Mouse (Mus musculus): ENCODE results near the gene Wdr89. TPM values are rescaled to one million over a fixed set of nuclear protein-coding genes. Genes with fewer than 3 reads are reported as not detected.

The Wdr89 gene
- polyA plus RNA-seq, 1 experiment from 2014 or later, result 10.5 TPM

GRCm38 (mm10) chr12:75615556-75615955 is 53.8 kb downstream of the Wdr89 start:
- 55% methylated on average over 3 of the region's 3 CpGs for WGBS
- Histone ChIP-seq H3K4me3 (ENCODE audit: low read depth, low read length) (no peak overlapping the region), H3K4me2 (no peak overlapping the region), H3K27me3 (ENCODE audit: control insufficient read depth, insufficient read depth, low read length) (no peaks in the 10 kb centered on the region), H3K36me3 (ENCODE audit: control insufficient read depth, insufficient read depth, low read length) (no peaks in the 10 kb centered on the region), H3K9me3 (ENCODE audit: control insufficient read depth, low read length) (no peaks in the 10 kb centered on the region), H3K9ac (ENCODE audit: low read length) (no peak overlapping the region), H3K27ac (ENCODE audit: low read depth, low read length) (no peak overlapping the region), H3K4me1 (ENCODE audit: control insufficient read depth, insufficient read depth, low read length) (no peaks in the 10 kb centered on the region)
- no peak for ATAC-seq (ENCODE audit: low FRiP score)
- no peak for DNase-seq (ENCODE audit: low spot score, missing footprints)

GRCm38 (mm10) chr12:75612711-75613110 is 56.6 kb downstream of the Wdr89 start:
- Histone ChIP-seq H3K9ac (ENCODE audit: low read length) (no peak overlapping the region), H3K4me1 (ENCODE audit: control insufficient read depth, insufficient read depth, low read length) (no peaks in the 10 kb centered on the region), H3K27me3 (ENCODE audit: control insufficient read depth, insufficient read depth, low read length) (no peaks in the 10 kb centered on the region), H3K9me3 (ENCODE audit: control insufficient read depth, low read length) (no peaks in the 10 kb centered on the region), H3K4me2 (no peak overlapping the region), H3K36me3 (ENCODE audit: control insufficient read depth, insufficient read depth, low read length) (no peaks in the 10 kb centered on the region), H3K27ac (ENCODE audit: low read depth, low read length) (no peak overlapping the region), H3K4me3 (ENCODE audit: low read depth, low read length) (no peak overlapping the region)
- no peak for DNase-seq (ENCODE audit: low spot score, missing footprints)
- 87% methylated on average over 7 of the region's 7 CpGs for WGBS
- ATAC-seq (ENCODE audit: low FRiP score), result no peak

- Histone ChIP-seq H3K9ac (ENCODE audit: low read length) (0 out of 2 replicates have a peak overlapping the region, but pooled peaks have one; percentile 25), H3K27ac (ENCODE audit: low read depth, low read length) (no peak overlapping the region), H3K27me3 (ENCODE audit: control insufficient read depth, insufficient read depth, low read length) (no peaks in the 10 kb centered on the region), H3K36me3 (ENCODE audit: control insufficient read depth, insufficient read depth, low read length) (no peaks in the 10 kb centered on the region), H3K4me3 (ENCODE audit: low read depth, low read length) (no peak overlapping the region), H3K4me1 (ENCODE audit: control insufficient read depth, insufficient read depth, low read length) (peaks cover 3% of the 10 kb centered on the region), H3K9me3 (ENCODE audit: control insufficient read depth, low read length) (no peaks in the 10 kb centered on the region), H3K4me2 (no peak overlapping the region)
- ATAC-seq (ENCODE audit: low FRiP score) (no peak), DNase-seq (ENCODE audit: low spot score, missing footprints) (no peak)
- 14% methylated on average over 4 of the region's 4 CpGs for WGBS
Observed at GRCm38 (mm10) chr12:75599490-75599889, 69.8 kb downstream of the Wdr89 start.

- no peaks in the 10 kb centered on the region for H3K27me3 ChIP-seq (ENCODE audit: control insufficient read depth, insufficient read depth, low read length)
- peaks cover 6% of the 10 kb centered on the region for H3K4me1 ChIP-seq (ENCODE audit: control insufficient read depth, insufficient read depth, low read length)
- no peak overlapping the region for H3K4me2 ChIP-seq
- peak; percentile 51 for DNase-seq (ENCODE audit: low spot score, missing footprints)
- H3K36me3 ChIP-seq (ENCODE audit: control insufficient read depth, insufficient read depth, low read length), result no peaks in the 10 kb centered on the region
- no peak overlapping the region for H3K27ac ChIP-seq (ENCODE audit: low read depth, low read length)
- 0 out of 2 replicates have a peak overlapping the region, but pooled peaks have one; percentile 25 for H3K9ac ChIP-seq (ENCODE audit: low read length)
- WGBS, result 75% methylated on average over 4 of the region's 4 CpGs
- no peaks in the 10 kb centered on the region for H3K9me3 ChIP-seq (ENCODE audit: control insufficient read depth, low read length)
- no peak for ATAC-seq (ENCODE audit: low FRiP score)
- no peak overlapping the region for H3K4me3 ChIP-seq (ENCODE audit: low read depth, low read length)
Observed at GRCm38 (mm10) chr12:75598988-75599387, 70.3 kb downstream of the Wdr89 start.

GRCm38 (mm10) chr12:75597707-75598106 is 71.6 kb downstream of the Wdr89 start:
- no peaks in the 10 kb centered on the region for H3K9me3 ChIP-seq (ENCODE audit: control insufficient read depth, low read length)
- H3K4me3 ChIP-seq (ENCODE audit: low read depth, low read length), result no peak overlapping the region
- ATAC-seq (ENCODE audit: low FRiP score) (no peak), DNase-seq (ENCODE audit: low spot score, missing footprints) (peak; percentile 57)
- no peak overlapping the region for H3K27ac ChIP-seq (ENCODE audit: low read depth, low read length)
- H3K27me3 ChIP-seq (ENCODE audit: control insufficient read depth, insufficient read depth, low read length), result no peaks in the 10 kb centered on the region
- 88% methylated on average over 4 of the region's 4 CpGs for whole genome bisulfite sequencing
- no peak overlapping the region for H3K4me2 ChIP-seq
- 0 out of 2 replicates have a peak, but pooled peaks cover 3% of the 10 kb centered on the region for H3K36me3 ChIP-seq (ENCODE audit: control insufficient read depth, insufficient read depth, low read length)
- no peak overlapping the region for H3K9ac ChIP-seq (ENCODE audit: low read length)
- peaks cover 11% of the 10 kb centered on the region for H3K4me1 ChIP-seq (ENCODE audit: control insufficient read depth, insufficient read depth, low read length)

- ATAC-seq (ENCODE audit: low FRiP score), result peak; percentile 99
- Histone ChIP-seq H3K36me3 (ENCODE audit: control insufficient read depth, insufficient read depth, low read length) (0 out of 2 replicates have a peak, but pooled peaks cover 5% of the 10 kb centered on the region), H3K4me3 (ENCODE audit: low read depth, low read length) (peak within 1 kb of the TSS; percentile 100), H3K9ac (ENCODE audit: low read length) (peak within 1 kb of the TSS; percentile 99), H3K9me3 (ENCODE audit: control insufficient read depth, low read length) (no peaks in the 10 kb centered on the region), H3K4me2 (peak within 1 kb of the TSS; percentile 90), H3K27ac (ENCODE audit: low read depth, low read length) (peak within 1 kb of the TSS; percentile 95), H3K4me1 (ENCODE audit: control insufficient read depth, insufficient read depth, low read length) (peaks cover 11% of the 10 kb centered on the region), H3K27me3 (ENCODE audit: control insufficient read depth, insufficient read depth, low read length) (no peaks in the 10 kb centered on the region)
- DNase-seq (ENCODE audit: low spot score, missing footprints), result peak; percentile 99
- under 1% methylated on average over 64 of the region's 72 CpGs for WGBS
Observed at GRCm38 (mm10) chr12:75596154-75597002, 73.0 kb downstream of the Wdr89 start, which contains the start of gene Ppp2r5e. Gene Ppp2r5e (minus strand): TSS chr12:75596245.

- Histone ChIP-seq H3K9ac (ENCODE audit: low read length) (peak overlapping the region; percentile 99), H3K36me3 (ENCODE audit: control insufficient read depth, insufficient read depth, low read length) (0 out of 2 replicates have a peak, but pooled peaks cover 5% of the 10 kb centered on the region), H3K4me1 (ENCODE audit: control insufficient read depth, insufficient read depth, low read length) (peaks cover 11% of the 10 kb centered on the region), H3K4me3 (ENCODE audit: low read depth, low read length) (peak overlapping the region; percentile 100), H3K27me3 (ENCODE audit: control insufficient read depth, insufficient read depth, low read length) (no peaks in the 10 kb centered on the region), H3K4me2 (peak overlapping the region; percentile 90), H3K27ac (ENCODE audit: low read depth, low read length) (peak overlapping the region; percentile 95), H3K9me3 (ENCODE audit: control insufficient read depth, low read length) (no peaks in the 10 kb centered on the region)
- DNase-seq (ENCODE audit: low spot score, missing footprints) (peak; percentile 95), ATAC-seq (ENCODE audit: low FRiP score) (peak; percentile 33)
- WGBS, result under 1% methylated on average over 76 of the region's 97 CpGs
Observed at GRCm38 (mm10) chr12:75595291-75596153, 73.8 kb downstream of the Wdr89 start.

- Histone ChIP-seq H3K4me2 (peak overlapping the region; percentile 90), H3K4me1 (ENCODE audit: control insufficient read depth, insufficient read depth, low read length) (peaks cover 11% of the 10 kb centered on the region), H3K27me3 (ENCODE audit: control insufficient read depth, insufficient read depth, low read length) (no peaks in the 10 kb centered on the region), H3K4me3 (ENCODE audit: low read depth, low read length) (peak overlapping the region; percentile 100), H3K9me3 (ENCODE audit: control insufficient read depth, low read length) (no peaks in the 10 kb centered on the region), H3K27ac (ENCODE audit: low read depth, low read length) (no peak overlapping the region), H3K9ac (ENCODE audit: low read length) (no peak overlapping the region), H3K36me3 (ENCODE audit: control insufficient read depth, insufficient read depth, low read length) (peaks cover 5% of the 10 kb centered on the region; the same call in 1 of the 2 replicates)
- DNase-seq (ENCODE audit: low spot score, missing footprints) (no peak), ATAC-seq (ENCODE audit: low FRiP score) (no peak)
- 51% methylated on average over 5 of the region's 5 CpGs for WGBS
Observed at GRCm38 (mm10) chr12:75594404-75594803, 74.9 kb downstream of the Wdr89 start.
